Comparison of ENCODE assay signal across 9 mouse cellular contexts in genomic region chr6:60201548-60201947, GRCm38 (mm10).
DNase-seq lines count a peak whose midpoint lies in the region; ATAC-seq and TF ChIP-seq lines count a peak whose summit lies in the region.
"Had no signal": no experiment of that assay in that cellular context is flagged by ENCODE, and none has a peak within 500 bp of the region (broad histone marks: within the 10 kb centered on the region; RNA-seq: fewer than 3 reads in every experiment).

No protein-coding gene starts in this region.

- no peak overlapping the region for H3K9ac ChIP-seq in midbrain, embryonic 12.5 days (replicated peaks)
- H3K9ac ChIP-seq in midbrain, embryonic 16.5 days (ENCODE audit: low read depth, low read length): no peak overlapping the region
- H3K9ac ChIP-seq: neural tube, embryonic 13.5 days had no signal

- H3K4me1 ChIP-seq in cerebellum, adult 2 months (ENCODE audit: control insufficient read depth, insufficient read depth, low read length): no peaks in the 10 kb centered on the region
- no peaks in the 10 kb centered on the region for H3K4me1 ChIP-seq in midbrain, embryonic 12.5 days
- H3K4me1 ChIP-seq in midbrain, embryonic 16.5 days (ENCODE audit: control insufficient read depth, insufficient read depth, low read length): no peaks in the 10 kb centered on the region
- H3K4me1 ChIP-seq: neural tube, embryonic 13.5 days had no signal

- no peak overlapping the region for H3K4me2 ChIP-seq in midbrain, embryonic 12.5 days (replicated peaks)
- no peak overlapping the region for H3K4me2 ChIP-seq in midbrain, embryonic 16.5 days (ENCODE audit: low read length)
- H3K4me2 ChIP-seq: neural tube, embryonic 13.5 days had no signal

- H3K27me3 ChIP-seq in cerebellum, adult 2 months (ENCODE audit: control insufficient read depth, insufficient read depth, low read length): no peaks in the 10 kb centered on the region
- no peaks in the 10 kb centered on the region for H3K27me3 ChIP-seq in midbrain, embryonic 12.5 days
- H3K27me3 ChIP-seq in midbrain, embryonic 16.5 days (ENCODE audit: control insufficient read depth, insufficient read depth, low read depth, low read length): no peaks in the 10 kb centered on the region
- H3K27me3 ChIP-seq: neural tube, embryonic 13.5 days had no signal

- DNase-seq in cerebellum, adult 2 months: peak in 1 of 2 experiments; percentile 7
- DNase-seq in cerebellum, adult 9-11 months: no peak
- DNase-seq in embryo, embryonic 10 days (ENCODE audit: low spot score): peak; percentile 71
- DNase-seq in layer of hippocampus, adult 18-20 months (ENCODE audit: low spot score in 2 of 2): peak; percentile 6 to 54
- DNase-seq in right cerebral cortex, postnatal 4 days: peak; percentile 6
- no peak for DNase-seq in lung, postnatal 36 days

- H3K36me3 ChIP-seq in midbrain, embryonic 12.5 days: no peaks in the 10 kb centered on the region
- H3K36me3 ChIP-seq in midbrain, embryonic 16.5 days (ENCODE audit: control insufficient read depth, insufficient read depth, low read length): no peaks in the 10 kb centered on the region
- H3K36me3 ChIP-seq: neural tube, embryonic 13.5 days had no signal

- H3K9me3 ChIP-seq in midbrain, embryonic 12.5 days: 0 out of 2 replicates have a peak, but pooled peaks cover 4% of the 10 kb centered on the region
- 0 out of 2 replicates have a peak, but pooled peaks cover 6% of the 10 kb centered on the region for H3K9me3 ChIP-seq in midbrain, embryonic 16.5 days (replicated peaks; ENCODE audit: control insufficient read depth, low read length, poor library complexity, severe bottlenecking)

- peak; percentile 20; the same call in 1 of the 2 replicates for TF ChIP-seq CTCF in cerebellum, adult 2 months (IDR thresholded peaks at IDR 0.05; ENCODE audit: borderline replicate concordance, insufficient read depth, low read depth, low read length)

- TF ChIP-seq POLR2A in cerebellum, adult 2 months (IDR thresholded peaks at IDR 0.05; ENCODE audit: borderline replicate concordance, insufficient read depth, low read length): no peak

- no peak overlapping the region for H3K4me3 ChIP-seq in cerebellum, adult 2 months (replicated peaks; ENCODE audit: insufficient read depth, low read depth, low read length)
- no peak overlapping the region for H3K4me3 ChIP-seq in midbrain, embryonic 12.5 days
- H3K4me3 ChIP-seq in midbrain, embryonic 16.5 days (ENCODE audit: low read depth, low read length): no peak overlapping the region
- H3K4me3 ChIP-seq: neural tube, embryonic 13.5 days had no signal

- ATAC-seq in midbrain, embryonic 12.5 days (ENCODE audit: low FRiP score, low read depth): peak; percentile 56; the same call in 1 of the 2 replicates
- ATAC-seq in midbrain, embryonic 16.5 days: no peak

- H3K27ac ChIP-seq in cerebellum, adult 2 months (ENCODE audit: insufficient read depth, low read length): no peak overlapping the region
- no peak overlapping the region for H3K27ac ChIP-seq in midbrain, embryonic 12.5 days (replicated peaks)
- H3K27ac ChIP-seq in midbrain, embryonic 16.5 days (ENCODE audit: low read length): no peak overlapping the region
- H3K27ac ChIP-seq: neural tube, embryonic 13.5 days had no signal

- 68% methylated on average over 10 of the region's 10 CpGs for WGBS in cerebellum, adult 2 months
- WGBS in midbrain, embryonic 12.5 days: 78% methylated on average over 10 of the region's 10 CpGs
- 75% methylated on average over 10 of the region's 10 CpGs for WGBS in midbrain, embryonic 16.5 days

Comparison
In these comparisons a context has a peak if more than half of its experiments do, and no peak if none do; other contexts are left out.
1. DNase-seq: peak in embryo, embryonic 10 days (single experiment), layer of hippocampus, adult 18-20 months (2 of 2) and right cerebral cortex, postnatal 4 days (single experiment); none in cerebellum, adult 9-11 months (single experiment) and lung, postnatal 36 days (single experiment).